Mouse (Mus musculus): ENCODE measurements around the gene Slc51b.

The Slc51b gene

DNA sequence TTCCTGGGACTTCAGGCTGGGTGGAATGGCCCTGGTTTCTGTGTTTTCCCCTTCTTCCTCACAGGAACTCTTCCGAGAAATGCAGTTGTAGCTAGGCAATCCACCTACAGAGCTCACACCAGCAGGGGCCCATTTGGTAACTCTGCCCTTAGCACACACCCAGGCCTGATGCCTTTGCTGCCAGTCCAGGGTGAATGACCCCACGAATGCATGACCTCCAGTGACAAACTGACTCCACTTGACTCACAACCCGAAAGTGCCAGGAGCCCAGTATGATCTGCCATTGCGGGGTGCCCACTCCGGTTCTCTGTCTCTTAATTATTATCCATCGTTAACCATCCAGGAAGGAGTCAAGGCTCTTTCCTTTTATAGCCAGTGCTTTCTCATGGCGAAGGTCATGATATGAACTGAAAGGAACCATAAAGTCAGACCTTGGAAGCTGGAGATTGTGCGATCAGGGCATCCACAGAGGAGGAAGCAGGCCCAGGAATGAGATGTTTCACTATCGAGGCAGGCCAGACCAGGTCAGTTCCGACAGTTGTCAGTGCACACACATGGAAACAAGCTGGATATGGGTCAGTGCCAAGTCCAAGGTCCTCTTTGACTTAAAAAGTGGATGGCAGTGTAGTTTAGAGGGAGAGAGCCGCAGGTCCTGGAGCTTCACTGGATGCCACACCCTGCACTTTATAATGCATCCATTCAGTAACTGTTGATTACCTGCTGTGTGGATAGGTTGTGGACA, at the start of gene Slc51b:
Gene Slc51b (minus strand): TSS at position 196 of the 742 bp plus-strand sequence.
- DNase-seq, result no peak

DNA sequence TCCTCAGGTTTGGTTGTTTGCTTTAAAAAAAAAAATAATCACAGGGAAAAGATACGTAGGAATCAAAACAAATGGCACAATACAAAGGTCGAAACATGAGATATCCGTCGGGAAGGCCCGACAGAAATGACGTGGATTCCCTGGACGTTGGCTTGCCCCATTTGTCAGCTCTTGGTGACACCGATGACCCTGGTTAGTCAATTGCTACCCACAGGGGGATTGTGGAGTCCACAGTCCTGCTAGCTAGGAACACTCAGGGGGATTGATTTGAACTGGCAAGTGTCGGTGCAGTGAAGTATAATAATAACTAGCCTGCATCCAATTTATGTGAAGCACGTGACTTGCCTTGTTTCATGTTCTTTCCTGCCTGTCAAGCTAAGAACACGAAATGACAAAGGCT, 44.9 kb upstream of the Slc51b start:
- DNase-seq, result no peak

DNA sequence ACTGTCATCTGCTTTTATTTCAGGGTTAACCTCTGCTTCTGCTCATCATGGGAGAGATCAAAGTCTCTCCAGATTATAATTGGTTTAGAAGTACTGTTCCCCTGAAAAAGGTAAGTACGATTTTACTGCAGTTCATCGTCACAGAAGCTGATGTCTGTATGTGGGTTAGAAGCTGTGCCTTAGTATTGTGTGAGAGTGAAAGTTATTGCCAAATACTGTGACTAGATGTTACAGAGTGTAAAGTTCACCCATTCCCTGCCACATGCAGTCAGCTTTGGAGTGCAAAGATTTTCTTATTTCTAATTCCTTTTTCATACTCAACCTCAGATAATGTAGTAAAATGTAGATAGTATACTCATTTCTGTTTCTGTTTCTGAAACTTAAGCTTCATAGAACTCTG, 42.5 kb upstream of the Slc51b start:
- DNase-seq, result no peak

DNA sequence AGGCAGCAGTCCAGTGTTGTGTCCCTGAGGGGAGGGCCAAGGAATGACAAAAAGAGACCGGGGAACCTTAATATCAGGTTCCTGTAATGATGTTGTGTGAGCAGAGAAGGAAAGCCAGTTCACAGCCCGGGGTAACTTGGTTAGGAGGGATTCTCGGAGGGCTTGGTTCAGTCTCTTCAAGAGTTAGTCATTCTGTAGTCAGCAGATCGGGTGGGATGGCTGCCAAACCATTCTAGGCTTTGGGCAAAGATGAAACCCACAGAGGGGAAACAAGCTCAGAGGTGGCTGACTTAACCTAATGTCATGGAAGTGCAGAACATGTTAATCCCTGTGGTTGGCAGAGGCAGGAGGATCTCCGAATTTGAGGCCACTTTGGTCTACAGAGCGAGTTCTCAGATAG, 41.4 kb upstream of the Slc51b start:
- peak; percentile 38 to 48 for DNase-seq

DNA sequence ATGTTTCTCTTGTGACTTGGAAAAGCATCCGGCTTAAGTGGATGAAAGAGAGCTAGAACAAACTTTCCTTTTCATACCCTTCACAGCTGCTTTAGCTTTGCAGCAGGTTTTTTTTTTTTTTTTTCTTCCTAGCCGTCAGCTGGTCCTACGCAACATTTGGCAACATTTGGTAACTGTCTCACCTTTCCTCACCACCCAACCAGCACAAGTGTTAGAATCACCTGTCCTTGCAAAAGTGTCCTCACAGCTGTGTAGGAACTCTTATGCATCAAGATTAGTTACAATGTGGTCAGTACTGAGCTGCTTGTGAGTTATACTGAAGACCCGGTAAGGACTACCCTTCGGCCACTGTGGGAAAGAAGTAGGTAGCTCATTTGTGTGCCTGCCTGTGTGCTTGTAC, 39.8 kb upstream of the Slc51b start:
- peak; percentile 34 to 73 for DNase-seq

DNA sequence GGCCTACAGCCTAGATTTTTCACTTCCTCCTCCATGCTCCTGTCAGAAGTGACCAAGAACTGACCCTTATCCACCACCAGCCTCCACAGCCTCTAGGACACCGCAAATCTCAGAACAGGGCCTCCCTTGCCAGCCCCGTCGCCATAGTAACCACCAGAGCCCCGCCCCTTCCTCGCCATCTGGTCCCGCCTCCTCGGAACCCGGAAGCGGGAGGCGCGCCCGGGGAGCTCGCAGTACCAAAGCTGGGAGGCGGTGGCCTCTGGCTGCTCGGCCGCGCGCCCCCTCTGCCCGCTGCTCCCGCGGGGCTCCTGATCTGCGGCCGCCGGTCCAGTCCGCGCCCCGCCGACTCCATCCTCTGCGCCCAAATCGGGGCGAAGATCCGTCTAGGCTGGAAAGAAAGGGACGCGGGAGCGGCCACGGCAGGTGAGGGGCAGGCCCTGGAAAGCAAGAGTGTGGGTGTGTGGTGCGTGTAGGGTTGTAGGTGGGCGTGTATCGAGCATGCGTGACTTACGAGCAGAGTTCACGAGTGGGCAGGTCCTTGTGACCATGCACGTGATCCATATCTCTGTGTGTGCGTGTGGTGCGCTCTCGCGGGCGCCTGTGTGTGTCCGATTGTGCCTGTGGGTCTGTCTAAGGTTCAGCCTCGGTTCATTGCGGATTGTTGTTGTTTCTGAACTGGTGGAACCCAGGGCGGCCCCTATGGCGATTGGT, 38.1 kb upstream of the Slc51b start, which contains the start of gene Spg21:
Gene Spg21 (plus strand): TSS at position 216 of the 711 bp plus-strand sequence.
- DNase-seq, result peak; percentile 96 to 97

DNA sequence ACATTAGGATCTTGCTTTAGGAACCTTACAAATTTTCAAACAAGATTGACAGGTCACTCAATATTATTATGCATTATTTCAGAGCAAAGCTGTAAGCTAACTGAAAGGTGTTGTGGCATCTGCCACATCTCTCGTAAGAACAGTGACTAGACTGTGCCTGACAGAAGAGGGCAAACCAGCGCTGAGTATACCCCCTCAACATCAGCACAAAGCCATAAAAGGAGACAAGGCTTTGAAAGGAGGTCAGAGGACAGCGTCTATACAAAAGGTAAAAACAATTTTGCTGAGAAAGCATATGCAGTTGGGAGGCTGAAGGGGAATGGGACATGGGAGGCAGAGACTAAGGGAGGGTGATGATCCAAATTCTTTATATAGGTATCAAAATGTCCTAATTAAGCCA, 37.4 kb upstream of the Slc51b start:
- no peak for DNase-seq

DNA sequence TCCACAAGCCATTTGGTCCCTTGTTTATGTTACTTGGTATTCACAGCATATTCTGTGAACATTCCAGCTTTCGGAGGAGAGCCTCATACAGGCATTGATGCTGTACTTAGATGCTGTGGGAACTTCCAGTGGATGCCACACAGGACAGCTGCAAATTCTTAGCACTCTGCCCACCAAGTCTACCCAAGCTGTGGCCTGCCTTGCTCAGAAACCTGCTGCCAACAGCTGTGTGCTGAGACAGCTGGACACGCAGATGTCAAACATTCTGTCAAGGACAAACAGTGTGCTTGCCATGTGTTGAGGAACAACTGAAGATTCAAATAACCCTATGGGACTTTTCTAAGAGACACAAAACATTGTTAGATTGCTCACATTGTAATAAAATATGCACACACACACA, 36.2 kb upstream of the Slc51b start:
- DNase-seq, result no peak

DNA sequence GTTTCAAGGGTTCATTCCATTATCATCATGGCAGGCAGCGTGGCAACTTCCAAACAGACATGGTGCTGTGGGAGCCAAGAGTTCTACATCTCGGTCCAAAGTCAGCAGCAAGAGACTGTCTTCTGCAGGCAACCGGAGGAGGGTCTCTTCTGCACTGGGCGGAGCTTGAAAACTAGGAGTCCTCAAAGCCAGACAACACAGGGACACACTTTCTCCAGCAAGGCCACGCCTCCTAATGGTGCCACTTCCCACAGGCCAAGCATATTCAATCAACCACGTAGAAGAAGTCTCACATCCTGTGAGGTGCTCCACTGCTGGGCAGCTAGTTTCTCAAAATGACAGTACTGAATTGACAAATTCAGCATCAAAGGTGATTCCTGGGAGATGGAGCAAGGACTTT, 25.2 kb upstream of the Slc51b start:
- DNase-seq, result no peak

DNA sequence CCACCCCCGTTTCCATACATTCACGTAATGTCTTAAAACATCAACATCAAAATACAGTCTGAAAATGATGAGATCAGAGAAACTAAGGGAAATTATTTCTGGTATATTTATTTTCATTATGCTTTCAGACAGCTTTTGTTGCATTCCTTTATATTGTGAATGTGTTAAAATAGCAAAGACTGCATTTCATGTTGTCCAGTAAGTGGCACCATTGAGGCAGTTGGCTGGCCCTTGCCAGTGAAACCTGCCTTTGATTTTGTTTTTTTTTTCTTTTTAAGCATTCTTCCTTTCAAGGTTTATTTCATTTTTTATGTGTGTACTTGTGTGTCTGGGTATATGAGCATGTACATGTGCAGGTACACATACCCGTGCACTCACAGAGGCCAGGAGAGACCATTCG, 21.9 kb upstream of the Slc51b start:
- DNase-seq, result no peak

DNA sequence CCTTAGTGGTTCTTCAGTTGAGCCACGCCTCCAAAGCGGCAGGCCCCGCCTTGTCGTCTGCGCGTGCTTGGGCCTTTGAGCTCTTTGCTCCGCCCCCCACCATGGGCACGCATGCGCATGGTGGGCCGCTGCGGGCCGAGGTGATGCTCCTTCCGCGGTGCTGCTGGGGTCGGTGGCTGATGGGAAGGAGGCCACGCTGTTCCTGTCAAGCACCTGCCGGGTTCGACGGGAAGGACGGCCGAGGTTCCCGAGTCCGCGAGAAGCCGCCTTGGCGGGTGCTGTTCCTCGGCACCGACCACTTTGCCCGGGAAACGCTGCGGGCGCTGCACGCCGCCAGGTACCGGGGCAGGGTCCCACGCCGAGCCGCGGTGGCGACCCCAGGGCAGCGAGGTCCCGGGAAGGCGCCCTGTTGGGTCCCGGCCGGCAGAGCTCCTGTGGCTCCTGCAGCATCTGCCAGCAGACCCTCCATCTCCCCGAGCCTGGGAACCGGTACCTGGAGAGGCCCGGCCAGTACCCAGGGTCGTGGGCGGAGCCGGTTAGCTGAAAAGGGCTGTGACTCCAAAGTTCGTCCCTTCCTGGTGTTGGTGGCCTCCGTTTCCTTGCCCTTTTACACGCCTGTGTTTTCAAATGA, 13.0 kb upstream of the Slc51b start, which contains the start of gene Mtfmt:
Gene Mtfmt (plus strand): TSS at position 112 of the 631 bp plus-strand sequence.
- DNase-seq, result peak; percentile 90 to 95

DNA sequence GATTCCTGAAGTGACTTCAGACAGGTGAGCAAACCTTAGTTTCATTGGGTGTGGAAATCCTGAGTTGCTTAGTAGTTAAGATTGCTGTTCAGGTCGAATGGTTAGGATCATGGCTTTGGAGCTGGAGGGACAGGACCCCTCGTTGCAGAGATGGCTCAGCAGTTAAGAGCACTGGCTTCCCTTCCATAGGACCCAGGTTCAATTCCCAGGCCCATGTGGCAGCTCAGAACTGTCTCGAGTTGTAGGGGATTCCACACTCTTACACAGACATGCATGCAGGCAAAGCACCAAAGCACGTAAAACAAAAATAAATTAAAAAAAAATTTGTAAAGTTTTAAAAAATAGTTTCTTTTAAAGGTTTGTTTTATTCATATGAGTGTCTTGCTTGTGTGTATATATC, 12.5 kb upstream of the Slc51b start:
- no peak for DNase-seq

DNA sequence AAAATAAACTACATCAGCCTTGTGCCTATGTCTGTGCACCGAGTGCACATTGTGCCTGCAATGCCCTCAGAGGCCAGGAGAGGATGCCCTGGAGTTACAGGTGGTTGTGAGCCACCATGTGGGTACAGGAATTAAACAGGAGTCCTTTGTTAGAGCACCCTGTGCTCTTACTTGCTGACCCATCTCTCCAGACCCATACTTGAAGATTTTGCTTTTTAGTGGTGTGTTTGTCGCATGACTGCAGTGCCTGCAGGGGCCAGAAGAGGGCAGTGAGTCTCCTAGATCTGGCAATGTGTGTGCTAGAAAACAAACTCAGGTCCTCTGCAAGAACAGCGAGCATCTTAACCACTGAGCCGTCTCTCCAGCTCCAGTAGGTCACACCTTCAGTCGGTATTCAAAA, 11.4 kb upstream of the Slc51b start:
- DNase-seq, result peak; percentile 15 to 26

DNA sequence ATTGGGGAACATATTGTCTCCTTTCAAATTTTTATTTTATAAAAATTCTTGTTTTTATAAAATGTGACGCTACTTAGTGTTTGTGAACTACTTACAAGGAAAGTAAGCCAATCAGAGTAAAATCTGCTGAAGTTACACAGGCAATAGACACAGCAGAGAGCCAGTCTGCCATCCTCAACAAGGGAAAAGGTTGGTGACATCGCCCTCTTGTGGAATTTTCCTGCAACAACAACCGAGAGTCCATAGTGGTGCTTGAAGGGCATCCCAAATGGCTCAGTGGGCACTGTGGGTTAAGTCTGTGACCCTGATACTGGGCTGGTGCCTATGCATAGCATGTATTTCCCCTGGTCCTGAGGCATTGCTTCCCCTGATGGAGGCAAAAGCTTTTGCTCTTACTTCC, 9.5 kb upstream of the Slc51b start:
- DNase-seq, result peak; percentile 76 to 85

DNA sequence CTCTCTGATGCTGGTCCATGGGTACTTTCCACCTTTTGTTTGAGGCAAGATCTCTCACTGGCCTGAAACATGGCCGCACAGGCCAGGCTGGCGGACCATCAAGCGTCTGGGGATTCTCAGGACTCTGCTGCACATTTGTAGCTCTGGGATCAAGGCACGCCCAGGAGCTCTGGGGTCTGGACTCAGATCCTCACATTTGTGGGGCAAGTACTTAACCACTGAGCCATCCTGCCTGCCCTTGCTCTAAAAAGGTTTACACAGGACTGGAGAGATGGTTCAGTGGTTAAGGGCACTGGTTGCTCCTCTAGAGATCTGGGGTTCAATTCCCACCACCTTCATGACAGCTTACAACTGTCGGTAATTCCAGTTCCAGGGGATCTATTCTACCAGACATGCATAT, 8.2 kb upstream of the Slc51b start:
- no peak for DNase-seq

DNA sequence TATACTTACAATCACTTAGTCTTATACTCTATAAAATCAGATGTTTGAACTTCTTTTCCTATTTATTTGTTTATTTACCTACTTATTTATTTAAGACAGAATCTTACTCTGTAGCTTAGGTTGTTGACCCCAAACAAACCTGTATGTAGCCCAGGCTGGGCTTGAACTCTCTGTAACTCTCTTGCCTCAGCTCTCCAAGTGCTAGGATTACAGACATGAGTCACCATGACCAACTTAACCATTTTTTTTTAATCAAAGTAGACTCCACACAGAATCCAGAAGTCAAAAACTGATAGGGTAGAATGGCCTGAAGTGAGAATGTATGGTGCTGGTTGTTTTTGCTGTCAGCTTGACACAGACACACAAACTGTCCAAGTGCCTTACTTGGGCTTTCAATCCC, 7.6 kb upstream of the Slc51b start:
- DNase-seq, result no peak

DNA sequence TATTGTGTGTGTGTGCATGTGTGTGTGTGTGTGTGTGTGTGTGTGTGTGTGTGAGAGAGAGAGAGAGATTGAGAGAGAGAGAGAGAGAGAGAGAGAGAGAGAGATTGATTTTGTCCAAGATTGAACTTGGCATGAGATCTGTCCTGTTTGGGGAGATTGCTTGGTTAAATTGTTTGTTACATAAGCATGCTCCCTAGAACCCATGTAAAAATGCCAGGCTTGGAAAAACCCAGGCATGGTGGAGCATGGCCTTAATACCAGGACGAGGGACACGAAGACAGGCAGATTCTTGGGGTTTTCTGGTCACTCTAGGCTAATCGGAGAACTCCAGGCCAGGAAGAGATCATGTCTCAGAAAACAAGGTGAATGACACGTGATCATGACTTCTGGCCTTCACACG, 5.2 kb upstream of the Slc51b start:
- DNase-seq, result no peak

DNA sequence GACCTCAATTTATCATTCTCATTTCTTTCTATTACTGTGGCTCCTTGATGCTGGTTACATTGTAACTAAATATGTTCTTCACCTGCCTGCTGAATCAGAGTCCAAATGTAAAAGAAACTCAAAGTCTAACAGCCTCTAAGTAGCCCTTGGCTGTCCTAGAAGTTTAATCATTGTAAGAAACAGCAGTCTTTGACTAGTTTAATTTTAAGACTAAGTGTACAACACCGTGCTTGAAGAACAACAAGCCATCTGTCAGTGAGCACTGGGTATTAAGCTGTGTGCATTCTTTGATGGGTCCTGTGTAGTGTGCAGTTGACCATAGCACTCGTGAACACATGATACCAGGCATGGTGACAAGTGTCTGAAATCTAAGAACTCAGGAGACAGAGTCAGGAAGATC, 4.8 kb upstream of the Slc51b start:
- DNase-seq, result no peak

DNA sequence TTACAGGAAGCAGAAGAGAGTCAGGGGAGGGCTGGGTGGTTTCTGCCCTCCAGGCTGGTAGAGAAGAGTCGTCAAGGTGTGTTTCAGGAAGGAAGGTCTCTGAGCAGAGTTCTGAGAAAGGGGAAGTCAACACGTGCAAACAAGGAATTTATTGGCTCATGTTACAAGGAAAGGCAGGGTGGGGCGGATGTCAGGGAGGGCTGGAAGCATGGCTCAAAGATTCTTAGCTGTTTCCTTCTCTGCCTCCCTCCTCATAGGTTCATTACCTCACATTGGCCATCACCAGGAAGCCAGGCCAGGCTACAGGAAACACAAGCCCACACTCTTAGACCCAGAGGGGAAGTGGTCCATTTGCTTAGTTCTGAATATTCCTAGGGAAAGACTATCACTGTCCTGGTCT, 1.6 kb upstream of the Slc51b start:
- DNase-seq, result no peak

DNA sequence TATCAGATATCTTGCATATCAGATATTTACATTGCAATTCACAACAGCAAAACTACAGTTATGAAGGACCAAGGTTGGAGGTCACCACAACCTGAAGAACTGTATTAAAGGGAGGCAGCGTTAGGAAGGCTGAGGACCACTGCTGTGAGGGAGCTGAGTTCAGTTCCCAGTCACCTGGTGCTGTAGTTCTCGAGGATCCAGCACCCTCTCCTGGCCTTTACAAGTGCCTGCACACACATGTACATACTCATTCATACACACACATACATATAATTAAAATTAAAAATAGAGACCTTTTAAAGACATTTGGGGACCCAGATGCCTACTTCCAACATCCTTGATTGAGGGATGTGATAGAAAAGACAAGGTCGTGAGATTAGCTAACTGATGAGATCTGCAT, 3.1 kb downstream of the Slc51b start:
- no peak for DNase-seq

DNA sequence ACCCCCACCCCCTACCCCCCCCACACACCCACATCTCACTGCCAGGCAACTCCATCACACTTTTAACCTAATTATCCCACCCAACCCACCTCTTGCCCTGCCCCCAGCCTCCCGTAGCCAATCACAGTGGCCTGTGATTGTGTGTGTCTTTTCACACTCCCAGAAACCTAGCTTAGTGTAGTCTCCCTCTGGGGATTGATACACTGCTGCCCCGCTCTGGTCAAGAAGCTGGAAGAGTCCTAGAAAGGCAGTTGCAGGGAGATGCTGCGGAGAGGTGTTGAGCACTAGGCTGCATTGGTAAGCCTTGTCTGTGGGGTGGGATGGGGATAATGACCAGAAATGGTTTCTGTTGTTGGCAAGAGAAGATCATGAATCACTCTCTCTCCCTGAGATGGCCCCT, 5.0 kb downstream of the Slc51b start:
- no peak for DNase-seq

DNA sequence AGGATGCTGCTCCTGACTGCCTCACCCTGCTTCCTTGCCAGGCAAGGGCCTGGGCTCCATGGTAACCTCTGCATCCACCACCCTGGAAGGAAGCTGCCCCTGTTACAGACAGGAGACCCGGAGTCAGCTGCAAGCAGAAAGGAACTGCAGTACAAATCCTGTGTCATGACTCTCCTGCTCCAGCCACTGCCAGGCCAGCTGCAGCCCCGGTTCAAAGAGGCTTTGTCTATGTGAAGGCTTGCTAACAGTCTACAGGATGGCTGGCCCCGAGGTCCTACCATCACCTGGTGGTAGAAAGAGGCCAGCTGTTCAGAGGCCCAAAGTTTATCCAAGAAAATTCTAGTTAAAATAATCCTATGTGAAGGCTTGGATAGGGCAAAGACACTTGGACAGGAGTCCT, 11.4 kb downstream of the Slc51b start:
- DNase-seq, result no peak

DNA sequence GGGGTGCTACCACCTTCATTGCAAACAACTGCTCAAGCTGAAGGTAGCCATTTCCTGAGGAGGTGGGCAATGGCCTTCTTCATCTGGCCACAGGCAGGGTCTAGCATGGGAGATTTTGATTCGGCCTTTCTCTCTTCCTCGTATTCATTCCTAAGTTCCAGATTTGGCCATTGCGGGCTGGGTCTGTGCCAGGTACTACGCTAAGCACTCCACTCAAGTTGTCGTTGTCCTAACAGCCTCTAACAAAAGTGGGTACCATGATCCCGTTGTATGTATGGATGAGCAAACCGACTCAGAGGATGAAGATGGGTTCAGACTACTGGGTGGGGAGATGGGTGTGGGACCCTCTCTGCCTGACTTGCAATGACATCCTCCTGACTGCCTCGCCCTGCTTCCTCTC, 12.4 kb downstream of the Slc51b start:
- peak in 1 of 2 experiments; percentile 57 for DNase-seq

DNA sequence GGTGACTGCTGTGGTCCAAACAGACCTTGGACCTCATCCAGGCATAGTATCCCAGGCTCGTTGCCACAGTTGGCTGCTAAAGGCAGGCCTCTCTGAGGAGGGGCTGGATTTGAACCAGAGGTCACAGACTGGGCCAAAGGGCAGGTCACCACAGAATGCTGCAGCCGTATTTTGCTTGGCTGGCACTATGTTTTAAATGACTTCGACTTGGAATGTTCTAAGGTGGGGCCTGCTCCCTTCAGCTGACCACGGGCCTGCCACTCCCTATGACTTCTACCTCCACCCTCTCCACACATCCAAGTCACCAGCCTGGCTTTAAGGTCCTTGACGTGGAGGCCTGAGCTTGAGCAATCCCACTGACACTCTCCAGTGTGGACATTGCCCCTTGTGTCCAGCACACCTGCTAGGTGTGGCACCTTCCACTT, 13.9 kb downstream of the Slc51b start:
- DNase-seq, result peak; percentile 88 to 92
